Mouse (Mus musculus) embryonic fibroblast, embryonic 13.5 days (primary cell): Measurements from ENCODE around the gene Pld1. TPM values are rescaled to one million over a fixed set of nuclear protein-coding genes. Genes with fewer than 3 reads are reported as not detected.

ENCODE experiments used
- H3K27ac ChIP-seq: 2 replicates; pipeline ENCODE4 v1.5.1; 2012; ENCODE audit warnings: low read length, control low read depth, inconsistent platforms; ENCODE audit not compliant: insufficient read depth
- H3K4me1 ChIP-seq: 2 replicates; pipeline ENCODE4 v1.6.1; 2011; ENCODE audit warnings: low read length; ENCODE audit not compliant: control insufficient read depth, insufficient read depth
- H3K4me3 ChIP-seq: 2 replicates; pipeline ENCODE4 v1.5.1; 2011; ENCODE audit warnings: mild to moderate bottlenecking, control low read depth, low read length; ENCODE audit not compliant: insufficient read depth
- CTCF ChIP-seq: IDR thresholded peaks from 2 replicates; pipeline ENCODE4 v1.5.1; 2011; ENCODE audit warnings: mild to moderate bottlenecking, control low read depth, low read length, moderate library complexity, borderline replicate concordance; ENCODE audit not compliant: insufficient read depth
- POLR2A ChIP-seq: IDR thresholded peaks from 2 replicates; pipeline ENCODE4 v1.6.1; 2011; ENCODE audit warnings: low read depth, mild to moderate bottlenecking, control low read depth, low read length, moderate library complexity
- polyA plus RNA-seq: library from polyadenylated mRNA; stranded (reverse); fragments of >200 nt; gene quantifications from 2 replicates; pipeline ENCODE4 v1.2.4, GENCODE M21; 2011; ENCODE audit warnings: low read depth; ENCODE audit not compliant: missing spikeins, insufficient read length

Gene Pld1
- polyA plus RNA-seq, 1 experiment: 13.3 TPM

GRCm38 (mm10) chr3:28037320-28037932 lies 98.9 kb downstream of the Pld1 start:
- Histone ChIP-seq H3K4me1 (no peaks in the 10 kb centered on the region), H3K27ac (no peak overlapping the region), H3K4me3 (no peak overlapping the region)
- TF ChIP-seq CTCF: no peak
- no peak for TF ChIP-seq POLR2A

GRCm38 (mm10) chr3:28038106-28038505 lies 99.6 kb downstream of the Pld1 start:
- no peaks in the 10 kb centered on the region for H3K4me1 ChIP-seq
- TF ChIP-seq POLR2A: no peak
- TF ChIP-seq CTCF: no peak
- no peak overlapping the region for H3K27ac ChIP-seq
- no peak overlapping the region for H3K4me3 ChIP-seq

DNA sequence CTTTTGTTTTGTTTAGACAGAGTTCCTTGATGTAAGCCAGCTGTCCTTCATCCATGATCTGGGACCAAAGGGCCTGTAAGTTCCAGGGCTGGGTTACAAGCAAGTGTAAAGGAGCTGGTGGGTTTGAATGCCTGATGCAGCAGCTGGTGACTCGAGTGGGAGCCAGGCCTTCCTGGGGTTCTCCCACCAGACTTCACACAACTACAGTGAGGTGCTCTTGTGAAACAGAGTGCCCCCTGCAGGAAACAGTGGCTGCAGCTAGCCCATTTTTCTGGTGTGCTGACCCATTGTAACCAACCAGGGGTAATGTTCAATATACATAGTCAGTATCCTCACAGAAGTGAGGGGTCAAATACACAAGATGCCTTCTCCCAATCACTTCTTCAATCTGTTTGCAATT lies 101.3 kb downstream of the Pld1 start:
- no peaks in the 10 kb centered on the region for H3K4me1 ChIP-seq
- H3K4me3 ChIP-seq: no peak overlapping the region
- no peak overlapping the region for H3K27ac ChIP-seq
- TF ChIP-seq CTCF (no peak), POLR2A (no peak)

- TF ChIP-seq POLR2A (no peak), CTCF (no peak)
- H3K4me1 ChIP-seq: no peaks in the 10 kb centered on the region
- no peak overlapping the region for H3K27ac ChIP-seq
- no peak overlapping the region for H3K4me3 ChIP-seq
Measured at GRCm38 (mm10) chr3:28041236-28041635, 102.7 kb downstream of the Pld1 start.

DNA sequence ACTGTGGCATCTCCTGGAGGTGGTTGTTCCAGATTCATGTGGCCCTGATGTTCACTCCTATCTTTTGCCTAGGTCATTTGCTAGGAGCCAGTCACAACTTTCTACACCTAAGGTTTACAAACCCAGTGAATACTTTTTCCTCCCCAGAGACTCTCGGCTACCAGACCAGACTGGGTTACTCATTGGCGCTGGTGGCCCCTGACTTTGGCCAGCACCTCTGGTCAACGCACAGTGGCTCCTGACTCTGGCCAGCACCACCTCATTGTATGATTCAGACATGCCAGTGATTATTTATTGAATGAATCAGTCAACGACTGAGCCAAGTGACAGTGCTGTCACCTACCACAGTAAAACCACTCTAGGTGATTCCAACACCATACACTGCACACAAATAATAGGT lies 103.9 kb downstream of the Pld1 start:
- Histone ChIP-seq H3K27ac (no peak overlapping the region), H3K4me3 (no peak overlapping the region), H3K4me1 (no peaks in the 10 kb centered on the region)
- TF ChIP-seq POLR2A (no peak), CTCF (no peak)

- Histone ChIP-seq H3K4me1 (no peaks in the 10 kb centered on the region), H3K27ac (no peak overlapping the region), H3K4me3 (no peak overlapping the region)
- TF ChIP-seq CTCF: no peak
- no peak for TF ChIP-seq POLR2A
Measured at GRCm38 (mm10) chr3:28047599-28047998, 109.1 kb downstream of the Pld1 start.

DNA sequence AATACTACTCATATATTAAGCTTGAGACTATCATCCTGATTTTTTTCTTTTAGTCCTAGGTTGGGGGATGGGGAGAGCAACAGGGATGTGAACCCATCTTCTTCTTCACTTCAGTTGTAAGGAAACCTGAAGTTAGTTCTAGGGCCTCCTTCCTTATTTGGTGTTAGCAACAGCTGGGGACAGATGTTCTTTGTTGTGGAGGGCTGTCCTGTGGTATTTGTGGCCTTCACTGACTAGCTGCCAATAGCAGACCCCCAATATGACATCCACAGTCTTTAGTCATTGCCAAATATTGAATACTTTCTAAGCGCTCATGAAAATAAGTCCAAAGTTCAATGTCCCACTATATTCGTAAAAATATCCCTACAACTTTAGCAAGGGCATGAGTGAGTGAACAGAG lies 111.0 kb downstream of the Pld1 start:
- H3K27ac ChIP-seq: no peak overlapping the region
- H3K4me1 ChIP-seq: no peaks in the 10 kb centered on the region
- TF ChIP-seq CTCF (no peak), POLR2A (no peak)
- H3K4me3 ChIP-seq: no peak overlapping the region

- H3K4me3 ChIP-seq: no peak overlapping the region
- TF ChIP-seq POLR2A (no peak), CTCF (no peak)
- no peaks in the 10 kb centered on the region for H3K4me1 ChIP-seq
- H3K27ac ChIP-seq: no peak overlapping the region
Measured at GRCm38 (mm10) chr3:28053076-28053475, 114.6 kb downstream of the Pld1 start.

DNA sequence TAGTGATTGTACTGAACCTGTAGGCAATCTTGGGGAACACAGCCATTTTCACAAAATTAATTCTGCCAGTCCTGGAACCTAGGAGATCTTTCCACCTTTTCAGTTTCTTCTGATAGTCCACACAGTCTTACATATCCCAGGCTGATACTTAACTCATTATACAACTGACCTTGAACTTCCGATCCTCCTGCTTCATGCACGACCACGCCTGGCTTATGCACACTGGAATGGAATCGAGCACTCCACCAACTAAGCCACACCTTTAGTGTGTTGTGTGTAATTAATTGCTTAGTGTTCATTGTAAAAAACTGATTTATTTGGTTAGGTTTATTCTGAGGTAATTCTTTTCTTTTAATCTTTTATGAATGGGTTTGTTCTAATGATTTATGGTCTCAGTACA lies 122.2 kb downstream of the Pld1 start:
- Histone ChIP-seq H3K27ac (no peak overlapping the region), H3K4me1 (no peaks in the 10 kb centered on the region), H3K4me3 (no peak overlapping the region)
- no peak for TF ChIP-seq POLR2A
- no peak for TF ChIP-seq CTCF

- TF ChIP-seq CTCF (no peak), POLR2A (no peak)
- Histone ChIP-seq H3K4me1 (no peaks in the 10 kb centered on the region), H3K27ac (no peak overlapping the region), H3K4me3 (no peak overlapping the region)
Measured at GRCm38 (mm10) chr3:28061155-28061554, 122.7 kb downstream of the Pld1 start.
